Mouse (Mus musculus): ENCODE data around the gene Cryba2.

- TF ChIP-seq POLR2A (IDR thresholded peaks at IDR 0.05; ENCODE audit: low read depth, low read length) (no peak), ETS1 (conservative IDR thresholded peaks at IDR 0.05; ENCODE audit: low read depth, low read length) (no peak), CTCF (conservative IDR thresholded peaks at IDR 0.05 in 1 of 2, IDR thresholded peaks at IDR 0.05 in 1 of 2; ENCODE audit: low read depth in 2 of 2, low read length in 2 of 2) (peak; percentile 51 to 82), EP300 (IDR thresholded peaks at IDR 0.05; ENCODE audit: low read length) (no peak), ZNF384 (IDR thresholded peaks at IDR 0.05; ENCODE audit: low read depth, low read length) (no peak), SMC3 (IDR thresholded peaks at IDR 0.05; ENCODE audit: low read depth, low read length) (peak; percentile 74), UBTF (IDR thresholded peaks at IDR 0.05; ENCODE audit: low read depth, low read length) (no peak), USF1 (IDR thresholded peaks at IDR 0.05; ENCODE audit: low read depth, low read length) (no peak), KAT2A (IDR thresholded peaks at IDR 0.05; ENCODE audit: insufficient replicate concordance, low read length) (no peak), MAX (IDR thresholded peaks at IDR 0.05; ENCODE audit: low read length) (no peak), E2F4 (IDR thresholded peaks at IDR 0.05; ENCODE audit: insufficient replicate concordance, low read depth, low read length) (no peak)
Observed at GRCm38 (mm10) chr1:74893134-74893855, at the start of gene Cryba2.
